In the genomic region with DNA sequence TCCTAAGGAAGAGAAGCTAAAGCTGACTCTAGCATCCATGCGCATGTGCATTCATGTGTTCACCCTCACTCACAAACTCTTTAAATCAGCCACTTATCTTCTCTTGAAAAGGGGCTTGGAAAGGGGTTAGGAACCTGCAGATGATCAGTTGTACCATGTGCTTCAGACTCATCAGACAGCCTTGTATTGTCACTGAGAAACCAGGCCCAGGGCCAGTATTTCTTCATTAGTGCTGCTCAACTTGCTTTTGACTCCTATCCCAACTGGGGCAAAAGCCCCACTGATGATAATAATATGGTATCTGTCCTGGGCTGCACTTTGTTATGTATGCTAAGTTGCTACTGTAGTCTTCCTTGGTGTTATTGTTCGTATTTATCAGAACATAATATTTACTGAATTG, we compare ENCODE assay signal across 28 mouse cellular contexts. TPM values are rescaled to one million over a fixed set of nuclear protein-coding genes. Genes with fewer than 3 reads are reported as not detected.
DNase-seq lines count a peak whose midpoint lies in the region; ATAC-seq and TF ChIP-seq lines count a peak whose summit lies in the region.
"Had no signal": no experiment of that assay in that cellular context is flagged by ENCODE, and none has a peak within 500 bp of the region (broad histone marks: within the 10 kb centered on the region; RNA-seq: fewer than 3 reads in every experiment).

No protein-coding gene starts in this region.

- H3K4me3 ChIP-seq in forebrain, postnatal 0 days (ENCODE audit: low read depth, low read length), result no peak overlapping the region
- no peak overlapping the region for H3K4me3 ChIP-seq in forebrain, embryonic 13.5 days
- H3K4me3 ChIP-seq in layer of hippocampus, adult 2 months, result no peak overlapping the region
- H3K4me3 ChIP-seq: embryonic facial prominence, embryonic 10.5 days; embryonic facial prominence, embryonic 13.5 days; erythroblast, embryonic 14.5 days; forebrain, embryonic 12.5 days; gastrocnemius, adult 2 months; hindbrain, embryonic 12.5 days; intestine, embryonic 15.5 days had no signal

- peak; percentile 36 for ATAC-seq in forebrain, postnatal 0 days
- no peak for ATAC-seq in forebrain, embryonic 13.5 days
- ATAC-seq: CD4-positive, CD25-positive, alpha-beta regulatory T cell, adult 4 months; forebrain, embryonic 16.5 days; intestine, embryonic 15.5 days had no signal

- H3K36me3 ChIP-seq in forebrain, postnatal 0 days (ENCODE audit: insufficient read depth), result no peaks in the 10 kb centered on the region
- no peaks in the 10 kb centered on the region for H3K36me3 ChIP-seq in forebrain, embryonic 13.5 days (ENCODE audit: poor library complexity, severe bottlenecking)
- H3K36me3 ChIP-seq: embryonic facial prominence, embryonic 10.5 days; embryonic facial prominence, embryonic 13.5 days; forebrain, embryonic 12.5 days; hindbrain, embryonic 12.5 days; intestine, embryonic 15.5 days had no signal

- 90% methylated on average over 2 of the region's 2 CpGs for WGBS in forebrain, postnatal 0 days
- 92% methylated on average over 2 of the region's 2 CpGs for WGBS in forebrain, embryonic 13.5 days

- H3K27ac ChIP-seq in forebrain, postnatal 0 days (ENCODE audit: low read depth, low read length), result no peak overlapping the region
- no peak overlapping the region for H3K27ac ChIP-seq in forebrain, embryonic 13.5 days
- 0 out of 2 replicates have a peak overlapping the region, but pooled peaks have one; percentile 9 for H3K27ac ChIP-seq in layer of hippocampus, adult 2 months
- H3K27ac ChIP-seq: embryonic facial prominence, embryonic 10.5 days; embryonic facial prominence, embryonic 13.5 days; forebrain, embryonic 12.5 days; gastrocnemius, adult 2 months; hindbrain, embryonic 12.5 days; intestine, embryonic 15.5 days had no signal

- H3K27me3 ChIP-seq in forebrain, postnatal 0 days (ENCODE audit: insufficient read depth, low read length), result no peaks in the 10 kb centered on the region
- no peaks in the 10 kb centered on the region for H3K27me3 ChIP-seq in forebrain, embryonic 13.5 days
- H3K27me3 ChIP-seq: embryonic facial prominence, embryonic 13.5 days; forebrain, embryonic 12.5 days; hindbrain, embryonic 12.5 days; intestine, embryonic 15.5 days had no signal

- no peak for TF ChIP-seq CTCF in forebrain, postnatal 0 days (IDR thresholded peaks at IDR 0.05; ENCODE audit: low read depth)
- no peak for TF ChIP-seq CTCF in layer of hippocampus, adult 2 months (conservative IDR thresholded peaks at IDR 0.05)

- no peaks in the 10 kb centered on the region for H3K4me1 ChIP-seq in forebrain, postnatal 0 days (ENCODE audit: insufficient read depth)
- peaks cover 5% of the 10 kb centered on the region for H3K4me1 ChIP-seq in forebrain, embryonic 13.5 days
- H3K4me1 ChIP-seq: embryonic facial prominence, embryonic 10.5 days; embryonic facial prominence, embryonic 13.5 days; hindbrain, embryonic 12.5 days; intestine, embryonic 15.5 days had no signal

- H3K9me3 ChIP-seq in forebrain, postnatal 0 days (ENCODE audit: low read length), result no peaks in the 10 kb centered on the region
- no peaks in the 10 kb centered on the region for H3K9me3 ChIP-seq in forebrain, embryonic 13.5 days (replicated peaks)
- H3K9me3 ChIP-seq: embryonic facial prominence, embryonic 10.5 days; embryonic facial prominence, embryonic 13.5 days; forebrain, embryonic 12.5 days; hindbrain, embryonic 12.5 days; intestine, embryonic 15.5 days had no signal

- no peak overlapping the region for H3K4me2 ChIP-seq in forebrain, postnatal 0 days (ENCODE audit: low read depth)
- H3K4me2 ChIP-seq in forebrain, embryonic 13.5 days, result no peak overlapping the region
- H3K4me2 ChIP-seq: embryonic facial prominence, embryonic 13.5 days; forebrain, embryonic 12.5 days; heart, embryonic 11.5 days; hindbrain, embryonic 12.5 days; intestine, embryonic 15.5 days had no signal

- no peak overlapping the region for H3K9ac ChIP-seq in forebrain, postnatal 0 days
- H3K9ac ChIP-seq in forebrain, embryonic 13.5 days, result no peak overlapping the region
- H3K9ac ChIP-seq: embryonic facial prominence, embryonic 13.5 days; forebrain, embryonic 12.5 days; hindbrain, embryonic 12.5 days; intestine, embryonic 15.5 days had no signal

- no peak for DNase-seq in forebrain, postnatal 0 days
- no peak for DNase-seq in layer of hippocampus, adult 2 months (ENCODE audit: low spot score in 2 of 2)
- DNase-seq in layer of hippocampus, postnatal 36 days, result no peak
- peak; percentile 55 for DNase-seq in Muller cell, postnatal 12 days (ENCODE audit: inconsistent ontology term)
- DNase-seq in retina, embryonic 14.5 days (ENCODE audit: low spot score), result peak; percentile 10
- DNase-seq in T-cell, adult 2 months (ENCODE audit: low spot score), result no peak
- no peak for DNase-seq in adrenal gland, postnatal 25 days
- DNase-seq: adrenal gland, postnatal 10 days; cerebellum, adult 11-12 months; cerebellum, adult 9-10 months; cerebellum, postnatal 36 days; embryo, embryonic 11 days; gastrocnemius, adult 2 months; gastrocnemius, postnatal 14 days; heart, adult 11 months had no signal

RNA-seq across cellular contexts. Expression of a gene that starts 38.9 kb away (rescaled TPM):
- total RNA-seq in forebrain, postnatal 0 days (2014; rRNA removed), result 6.4 and 8.9 TPM in 2 replicates
- 1.3 and 2.0 TPM in 2 replicates for polyA plus RNA-seq in forebrain, postnatal 0 days (2015; fragmentation: Nextera tagmentation; extraction: Ambion mirVana)
- polyA plus RNA-seq in forebrain, embryonic 13.5 days (2015; fragmentation: Nextera tagmentation; extraction: Ambion mirVana), result 0.62 and 1.2 TPM in 2 replicates
- 10 to 100 TPM; 12.4 to 12.5 TPM for total RNA-seq in layer of hippocampus, adult 2 months (2021)
- total RNA-seq in layer of hippocampus, postnatal 36 days (2021), result 10 to 100 TPM; 13.7 to 14.1 TPM
- total RNA-seq in adrenal gland, postnatal 25 days (2021), result 0.09 and 0.52 TPM in 2 replicates
- total RNA-seq: hematopoietic stem cell, adult 5-6 weeks; MEL had no signal
- polyA plus RNA-seq: C2C12; CD4-positive, CD25-positive, alpha-beta regulatory T cell, adult 4 months; erythroblast, embryonic 14.5 days had no signal

Comparison
In these comparisons a context has a peak if more than half of its experiments do, and no peak if none do; other contexts are left out.
1. DNase-seq: peak in Muller cell, postnatal 12 days (single experiment) and retina, embryonic 14.5 days (single experiment); none in forebrain, postnatal 0 days (single experiment), layer of hippocampus, adult 2 months (0 of 2), layer of hippocampus, postnatal 36 days (0 of 2), T-cell, adult 2 months (single experiment) and adrenal gland, postnatal 25 days (single experiment).